Mouse (Mus musculus) liver, embryonic 14.5 days (tissue): ENCODE measurements around the gene Osbpl6. TPM values are rescaled to one million over a fixed set of nuclear protein-coding genes. Genes with fewer than 3 reads are reported as not detected.

ENCODE experiments used
- ATAC-seq: fragments of 200-750 bp; cut with Nextera tagmentation; 2 replicates; pipeline ENCODE4 v1.8.0; 2017; ENCODE audit warnings: moderate number of reproducible peaks, mild to moderate bottlenecking, moderate library complexity; ENCODE audit not compliant: insufficient read depth
- DNase-seq, 3 experiments: peaks; one replicate each; pipeline ENCODE4 v3.0.0-alpha.2; 2012 to 2013; ENCODE audit warnings: low read depth in 3 of 3, low spot score in 3 of 3
- H3K27ac ChIP-seq: fragments of 300-500 bp; sonication (generic); 2 replicates; pipeline ENCODE4 v1.5.1; 2014; ENCODE audit warnings: moderate library complexity, mild to moderate bottlenecking, control low read depth, inconsistent platforms
- H3K27me3 ChIP-seq: fragments of 300-500 bp; sonication (generic); 2 replicates; pipeline ENCODE4 v1.6.1; 2014; ENCODE audit warnings: mild to moderate bottlenecking, low read length, moderate library complexity; ENCODE audit not compliant: control insufficient read depth, insufficient read depth
- H3K36me3 ChIP-seq: fragments of 300-500 bp; sonication (generic); replicated peaks from 2 replicates; pipeline ENCODE4 v1.6.1; 2014; ENCODE audit warnings: low read depth; ENCODE audit not compliant: control insufficient read depth, insufficient read depth
- H3K4me1 ChIP-seq, 2 experiments: fragments of 200-500 bp in 1 of 2; fragments of 300-500 bp in 1 of 2; sonication (generic) in 1 of 2; replicated peaks; 2 replicates each; pipeline ENCODE4 v1.6.1; 2012 to 2014; ENCODE audit warnings: antibody characterized with exemption in 1 of 2, inconsistent platforms in 1 of 2, low read length in 1 of 2; ENCODE audit not compliant: control insufficient read depth in 2 of 2, insufficient read depth in 2 of 2
- H3K4me2 ChIP-seq: fragments of 300-500 bp; sonication (generic); 2 replicates; pipeline ENCODE4 v1.6.1; 2014; ENCODE audit warnings: low read depth, mild to moderate bottlenecking, control low read depth, moderate library complexity
- H3K4me3 ChIP-seq, 2 experiments: fragments of 200-500 bp in 1 of 2; fragments of 300-500 bp in 1 of 2; sonication (generic) in 1 of 2; 2 replicates each; pipeline ENCODE4 v1.5.1; 2012 to 2014; ENCODE audit warnings: low read depth in 2 of 2, low read length in 2 of 2, mild to moderate bottlenecking in 2 of 2, control low read depth in 1 of 2, inconsistent platforms in 1 of 2, moderate library complexity in 1 of 2; ENCODE audit not compliant: insufficient read depth in 1 of 2
- H3K9ac ChIP-seq: fragments of 300-500 bp; sonication (generic); replicated peaks from 2 replicates; pipeline ENCODE4 v1.6.1; 2014; ENCODE audit warnings: mild to moderate bottlenecking, control low read depth, moderate library complexity
- H3K9me3 ChIP-seq: fragments of 300-500 bp; sonication (generic); 2 replicates; pipeline ENCODE4 v1.6.1; 2016; ENCODE audit warnings: low read length, mixed read lengths; ENCODE audit not compliant: control insufficient read depth
- CTCF ChIP-seq: IDR thresholded peaks from 2 replicates; pipeline ENCODE4 v1.5.1; 2016; ENCODE audit warnings: antibody characterized with exemption, low read depth, control low read depth
- EP300 ChIP-seq: IDR thresholded peaks from 2 replicates; pipeline ENCODE4 v1.6.1; 2016; ENCODE audit warnings: antibody characterized with exemption, low read depth
- WGBS: fragments of 180-500 bp; shearing (Covaris S2); extraction: QIAGEN DNeasy Blood & Tissue Kit; methylation state at CpG from one replicate; pipeline ENCODE4 v1.1.7; 2014; ENCODE audit not compliant: insufficient replicate concordance; 5-methylcytosine and 5-hydroxymethylcytosine counted together
- polyA plus RNA-seq, 2 experiments: library from polyadenylated mRNA; depleted of rRNA in 1 of 2; stranded (reverse) in 1 of 2; unstranded in 1 of 2; fragments of >200 nt; fragmentation: Nextera tagmentation in 1 of 2; extraction: Ambion mirVana in 1 of 2; gene quantifications; 2 replicates each; pipeline versions ENCODE4 v1.2.1 to v1.2.3; 2012 to 2014

Osbpl6 gene
- polyA plus RNA-seq, 2 experiments, result 0.17 to 0.20 TPM

DNA sequence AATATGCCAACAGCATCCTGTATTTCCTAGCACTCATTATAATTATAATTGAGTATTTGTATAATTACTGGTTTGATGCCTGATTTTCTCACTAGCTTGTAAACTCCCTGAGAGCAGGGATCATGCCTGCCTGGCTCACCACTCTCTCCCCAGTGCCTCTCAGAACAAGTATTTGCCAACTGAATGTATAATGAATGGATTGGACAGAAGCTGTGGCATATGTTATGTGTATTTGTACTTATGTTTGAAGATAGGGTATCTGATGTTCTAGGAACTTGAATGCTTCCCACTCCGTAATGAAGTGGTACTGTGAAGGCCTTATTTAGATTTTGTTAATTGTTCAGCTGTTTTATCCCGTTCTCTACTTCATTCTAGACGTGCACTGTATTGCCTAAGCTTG, 24.2 kb downstream of the Osbpl6 start:
- 62% methylated on average over 3 of the region's 3 CpGs for WGBS
- H3K4me1 ChIP-seq, result no peaks in the 10 kb centered on the region
- H3K4me3 ChIP-seq, result no peak overlapping the region
- no peak for ATAC-seq
- H3K36me3 ChIP-seq, result no peaks in the 10 kb centered on the region
- H3K4me2 ChIP-seq, result no peak overlapping the region
- no peak for TF ChIP-seq CTCF
- no peak for TF ChIP-seq EP300
- H3K9ac ChIP-seq, result no peak overlapping the region
- no peaks in the 10 kb centered on the region for H3K27me3 ChIP-seq
- H3K9me3 ChIP-seq, result no peaks in the 10 kb centered on the region
- no peak overlapping the region for H3K27ac ChIP-seq
- DNase-seq, result no peak

DNA sequence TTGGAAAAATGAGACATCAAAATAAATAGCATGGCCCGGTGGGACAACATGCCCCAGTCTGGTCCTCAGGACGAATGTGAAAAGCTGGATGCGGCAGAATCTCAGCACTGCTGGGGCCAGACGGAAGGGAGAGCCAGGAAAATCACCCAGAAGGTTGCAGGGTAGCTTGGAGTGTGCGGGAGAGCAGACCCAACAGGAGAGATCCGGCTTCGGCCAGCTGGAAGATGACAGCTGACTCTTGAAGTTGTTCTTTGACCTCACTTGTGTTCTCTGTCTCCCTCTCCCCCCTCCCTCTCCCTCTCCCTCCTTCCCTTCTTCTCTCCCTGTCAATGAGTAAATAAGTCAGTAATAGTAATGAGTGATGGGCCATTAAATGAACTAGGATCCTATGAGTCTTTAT, 27.9 kb downstream of the Osbpl6 start:
- Histone ChIP-seq H3K9me3 (no peaks in the 10 kb centered on the region), H3K9ac (no peak overlapping the region), H3K4me2 (no peak overlapping the region), H3K36me3 (no peaks in the 10 kb centered on the region), H3K4me3 (no peak overlapping the region), H3K4me1 (no peaks in the 10 kb centered on the region), H3K27ac (no peak overlapping the region), H3K27me3 (no peaks in the 10 kb centered on the region)
- no peak for DNase-seq
- WGBS, result 57% methylated on average over 7 of the region's 7 CpGs
- no peak for TF ChIP-seq CTCF
- TF ChIP-seq EP300, result no peak
- no peak for ATAC-seq

DNA sequence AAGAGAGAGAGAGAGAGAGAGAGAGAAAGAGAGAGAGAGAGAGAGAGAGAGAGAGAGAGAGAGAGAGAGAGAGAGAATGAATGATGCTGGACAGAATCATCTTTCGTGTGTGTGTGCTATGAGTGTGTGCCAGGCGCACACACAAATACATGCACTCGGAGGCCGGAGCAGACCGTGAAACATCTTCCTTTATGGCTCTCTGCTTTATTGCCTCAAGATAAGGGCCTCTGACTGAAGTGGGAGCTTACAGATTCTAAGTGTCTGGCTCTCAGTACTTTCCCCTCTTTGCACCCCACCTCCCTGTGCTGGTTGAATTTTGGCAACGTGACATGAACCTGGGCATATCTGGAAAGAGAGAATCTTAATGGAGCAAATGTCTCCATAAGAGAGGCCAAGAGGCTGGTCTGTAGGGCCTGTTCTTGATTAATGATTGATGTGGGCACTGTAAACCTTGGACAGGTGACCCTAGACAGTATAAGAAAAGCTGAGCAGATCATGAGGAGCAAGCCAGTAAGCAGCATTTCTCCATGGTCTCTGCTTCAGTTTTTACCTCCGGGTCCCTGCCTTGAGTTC, 29.4 kb downstream of the Osbpl6 start:
- Histone ChIP-seq H3K9ac (no peak overlapping the region), H3K27ac (no peak overlapping the region), H3K4me2 (no peak overlapping the region), H3K4me3 (no peak overlapping the region), H3K9me3 (no peaks in the 10 kb centered on the region), H3K4me1 (no peaks in the 10 kb centered on the region), H3K36me3 (no peaks in the 10 kb centered on the region), H3K27me3 (no peaks in the 10 kb centered on the region)
- WGBS, result 77% methylated on average over 7 of the region's 7 CpGs
- ATAC-seq, result no peak
- no peak for DNase-seq
- TF ChIP-seq CTCF (no peak), EP300 (no peak)

DNA sequence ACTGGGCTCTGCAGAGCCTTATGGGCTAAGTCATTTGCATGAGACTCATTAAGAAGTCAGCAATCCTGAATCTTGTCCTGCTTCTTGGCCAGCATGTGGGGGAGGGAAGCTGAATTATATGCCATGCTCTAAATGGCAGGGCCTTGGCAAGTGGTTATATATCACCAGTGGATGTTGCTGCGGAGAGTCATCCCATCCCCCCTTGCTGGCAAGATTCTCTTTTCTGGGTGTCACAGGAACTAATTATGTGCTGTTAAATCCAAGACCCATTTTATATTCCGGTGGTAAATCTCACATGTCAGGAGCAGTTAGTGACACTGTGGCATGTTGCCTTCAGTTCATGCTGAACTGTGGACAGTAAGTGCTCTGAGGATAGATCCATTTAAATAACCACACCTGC, 31.1 kb downstream of the Osbpl6 start:
- no peak for ATAC-seq
- TF ChIP-seq EP300 (no peak), CTCF (no peak)
- Histone ChIP-seq H3K9me3 (no peaks in the 10 kb centered on the region), H3K4me1 (no peaks in the 10 kb centered on the region), H3K27ac (no peak overlapping the region), H3K9ac (no peak overlapping the region), H3K27me3 (no peaks in the 10 kb centered on the region), H3K4me3 (no peak overlapping the region), H3K36me3 (no peaks in the 10 kb centered on the region), H3K4me2 (no peak overlapping the region)
- WGBS, result 66% methylated on average over 2 of the region's 2 CpGs
- DNase-seq, result no peak

DNA sequence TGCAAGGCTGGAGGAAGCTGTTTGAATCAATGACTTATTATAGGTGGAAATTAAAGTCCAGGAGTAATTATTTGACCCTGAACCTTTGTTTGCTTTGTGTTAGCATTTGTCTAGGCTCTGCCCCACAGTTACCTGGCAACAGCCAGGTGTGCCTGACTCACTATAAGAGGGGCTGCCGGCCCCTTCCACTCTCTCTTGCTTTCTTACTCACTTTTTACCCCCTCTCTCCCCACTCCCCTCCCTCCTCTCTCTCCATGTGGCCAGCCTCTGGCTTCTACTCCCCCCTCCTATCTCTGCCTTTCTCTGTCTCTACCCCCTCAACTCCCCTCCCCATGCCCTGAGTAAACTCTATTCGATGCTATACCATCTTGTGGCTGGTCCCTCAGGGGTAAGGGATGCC, 33.2 kb downstream of the Osbpl6 start:
- H3K4me3 ChIP-seq, result no peak overlapping the region

More for the DNA sequence above, 33.2 kb downstream of the Osbpl6 start:
- no peak for TF ChIP-seq EP300
- TF ChIP-seq CTCF, result no peak
- H3K4me1 ChIP-seq, result no peaks in the 10 kb centered on the region
- H3K27ac ChIP-seq, result no peak overlapping the region
- no peaks in the 10 kb centered on the region for H3K27me3 ChIP-seq
- ATAC-seq (no peak), DNase-seq (no peak)
- H3K9ac ChIP-seq, result no peak overlapping the region
- no peaks in the 10 kb centered on the region for H3K36me3 ChIP-seq
- 41% methylated on average over 2 of the region's 2 CpGs for WGBS
- no peak overlapping the region for H3K4me2 ChIP-seq
- H3K9me3 ChIP-seq, result no peaks in the 10 kb centered on the region
